Mouse (Mus musculus): ENCODE data around the gene Msantd2.

The Msantd2 gene

DNA sequence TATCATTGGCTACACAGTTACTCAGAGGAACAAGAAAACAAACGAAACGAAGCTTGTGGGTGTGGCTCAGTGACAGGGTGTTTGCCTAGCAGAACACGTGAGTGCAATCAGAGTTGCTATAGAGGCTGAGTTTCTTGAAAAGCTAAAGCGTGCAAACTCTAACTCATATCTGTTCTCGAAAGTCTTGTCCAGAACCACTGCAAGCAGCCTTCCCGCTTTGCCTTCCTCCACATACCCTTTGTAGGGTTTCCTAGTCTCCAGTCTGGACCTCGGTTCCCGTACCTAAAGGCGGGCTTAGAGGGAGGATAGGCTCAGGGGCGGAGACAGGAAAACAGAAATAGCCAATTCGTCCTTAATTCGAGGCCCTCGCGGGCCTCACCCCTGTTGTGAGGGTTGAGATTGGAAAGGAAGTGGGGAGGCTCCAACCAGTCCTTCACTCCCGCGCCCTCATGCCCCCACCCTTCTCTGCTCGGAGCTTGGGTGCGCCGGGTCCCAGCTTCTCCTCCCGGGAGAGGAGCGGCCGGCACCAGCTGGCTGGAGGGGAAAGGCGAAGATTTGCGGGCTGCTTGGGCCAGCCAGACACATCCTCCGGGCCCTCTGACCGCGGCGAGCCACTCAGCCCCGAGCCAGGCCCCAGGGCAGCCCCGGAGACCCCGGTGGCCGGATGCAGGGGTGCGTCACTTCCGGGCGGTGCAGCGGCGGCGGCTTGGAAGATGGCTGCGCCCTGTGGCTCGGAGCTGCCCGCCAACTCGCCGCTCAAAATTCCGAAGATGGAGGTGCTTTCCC lies at the start of gene Msantd2:
Gene Msantd2 (plus strand): TSS at position 709 of the 786 bp plus-strand sequence.
- DNase-seq, result peak; percentile 96

GRCm38 (mm10) chr9:37452401-37452800 lies 36.7 kb upstream of the Msantd2 start:
- DNase-seq, result no peak

DNA sequence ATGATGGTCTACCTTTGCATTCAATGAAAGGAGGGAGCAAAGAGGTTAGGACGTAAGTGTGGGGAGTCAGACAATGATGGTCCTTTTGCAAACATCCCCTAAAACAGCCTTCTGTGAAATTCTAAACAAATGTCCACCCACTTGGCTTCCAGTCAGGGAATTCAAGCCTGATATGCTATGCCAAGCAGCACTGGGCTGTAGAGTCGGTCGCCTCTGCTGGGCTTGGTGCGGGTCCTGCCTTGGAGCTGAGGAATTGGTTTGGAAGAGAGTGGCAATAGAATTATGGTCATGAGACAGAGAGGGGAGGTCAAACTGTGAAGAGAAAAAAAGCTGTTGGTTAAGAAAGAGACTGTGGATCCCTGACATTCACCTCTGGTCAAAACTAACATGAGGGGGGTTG lies 35.8 kb upstream of the Msantd2 start:
- no peak for DNase-seq

DNA sequence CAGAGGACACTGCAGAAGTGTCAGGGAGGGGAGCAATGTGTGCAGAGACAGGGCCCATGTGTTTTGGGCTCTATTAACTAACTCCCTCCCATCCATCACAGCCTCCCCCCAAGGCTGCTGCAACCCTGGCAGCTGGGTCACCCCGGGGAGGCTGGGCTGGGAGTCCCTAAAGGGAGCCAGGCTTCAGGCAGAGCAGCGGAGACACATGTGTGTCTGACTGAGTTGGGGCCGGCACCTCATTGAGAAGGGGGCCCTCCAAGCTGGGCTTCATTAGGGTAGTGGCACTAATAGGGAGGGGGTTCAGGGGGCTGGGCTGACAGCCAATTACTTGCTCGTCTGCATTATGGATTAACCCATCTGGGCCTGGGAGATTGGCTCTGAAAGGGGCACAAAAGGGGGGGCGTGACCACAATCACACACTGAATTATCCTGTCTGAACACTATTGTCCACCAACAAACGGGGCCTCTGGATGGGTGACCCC lies 35.1 kb upstream of the Msantd2 start:
- no peak for DNase-seq

GRCm38 (mm10) chr9:37454991-37455390 lies 34.1 kb upstream of the Msantd2 start:
- no peak for DNase-seq

- DNase-seq, result no peak
Observed at GRCm38 (mm10) chr9:37455868-37456267, 33.3 kb upstream of the Msantd2 start.

DNA sequence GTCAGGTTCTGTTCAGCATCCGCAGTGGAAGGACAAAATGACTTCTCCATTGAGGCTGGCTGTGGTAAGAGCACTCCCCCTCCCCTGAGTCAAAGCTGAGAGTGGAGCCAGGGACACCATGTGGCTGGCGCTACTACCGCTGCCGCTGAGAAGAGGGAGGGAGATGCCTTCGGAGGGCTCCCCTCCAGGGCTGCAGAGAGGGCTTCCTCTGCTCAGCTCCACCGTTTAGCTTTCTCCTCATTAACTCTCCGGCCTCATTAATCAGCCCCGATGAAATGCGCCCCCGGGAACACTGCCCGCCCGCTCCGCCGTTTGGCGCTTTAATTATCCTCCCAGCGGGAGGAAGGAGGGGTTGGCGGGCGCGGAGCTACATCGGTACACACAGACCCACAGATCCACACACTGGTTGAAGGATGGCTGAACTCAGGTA lies 32.6 kb upstream of the Msantd2 start:
- DNase-seq, result peak; percentile 44

DNA sequence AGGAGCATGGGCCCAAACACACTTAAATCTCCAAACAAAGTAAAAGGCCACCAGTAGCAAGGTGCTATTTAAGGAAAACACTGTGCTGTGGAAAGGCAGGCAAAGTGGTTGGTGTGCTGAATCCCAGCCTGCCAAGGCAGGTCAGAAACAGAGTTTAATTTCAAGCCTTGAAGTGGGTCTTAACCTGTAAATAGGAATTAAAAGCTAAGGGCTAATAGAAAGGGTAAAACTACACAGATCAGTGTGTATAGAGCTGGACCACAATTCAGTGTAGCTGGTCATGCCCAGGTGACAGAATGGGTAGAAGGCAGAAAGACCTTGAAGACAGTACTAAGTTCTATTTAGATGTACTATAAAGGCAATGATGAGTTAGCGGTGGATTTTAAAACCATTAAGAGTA lies 32.0 kb upstream of the Msantd2 start:
- DNase-seq, result no peak

DNA sequence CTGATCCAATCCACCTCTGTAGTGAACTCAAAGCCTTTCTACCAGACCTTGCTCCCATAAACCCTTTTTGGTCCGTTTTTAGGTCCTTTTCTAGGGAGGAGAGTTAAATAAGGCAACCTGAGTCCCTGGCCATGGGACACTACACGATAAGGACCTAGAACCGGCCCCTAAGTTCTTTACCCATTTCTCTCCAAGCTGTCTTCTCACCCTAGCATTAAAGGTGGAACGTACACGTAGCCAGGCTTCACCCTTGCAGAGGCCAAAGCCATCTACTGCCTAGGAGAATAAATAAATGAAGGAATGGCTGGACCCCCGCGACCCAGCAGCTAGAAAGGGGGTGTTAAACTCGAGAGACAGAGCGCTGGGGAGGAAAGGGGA lies 29.5 kb upstream of the Msantd2 start:
- DNase-seq, result no peak

GRCm38 (mm10) chr9:37460043-37460960 lies 28.8 kb upstream of the Msantd2 start:
- peak; percentile 56 for DNase-seq

DNA sequence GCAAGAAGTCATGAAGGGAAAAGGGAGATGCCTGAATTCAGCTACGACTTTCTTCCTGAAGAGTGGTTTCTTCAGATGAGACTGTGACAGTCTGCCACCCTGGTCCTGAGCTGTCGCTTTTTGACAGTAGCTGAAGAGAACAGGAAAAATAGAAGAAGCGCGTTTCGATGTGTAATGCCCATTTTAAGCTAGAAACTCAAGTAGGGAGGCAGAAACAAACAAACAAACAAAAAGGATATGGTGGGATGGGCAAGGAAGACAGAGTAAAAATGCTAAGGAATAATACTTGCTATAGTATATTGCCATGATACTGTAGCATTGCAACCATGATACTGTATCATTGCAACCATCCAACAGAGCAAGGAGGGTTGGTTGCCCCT lies 28.2 kb upstream of the Msantd2 start:
- no peak for DNase-seq

DNA sequence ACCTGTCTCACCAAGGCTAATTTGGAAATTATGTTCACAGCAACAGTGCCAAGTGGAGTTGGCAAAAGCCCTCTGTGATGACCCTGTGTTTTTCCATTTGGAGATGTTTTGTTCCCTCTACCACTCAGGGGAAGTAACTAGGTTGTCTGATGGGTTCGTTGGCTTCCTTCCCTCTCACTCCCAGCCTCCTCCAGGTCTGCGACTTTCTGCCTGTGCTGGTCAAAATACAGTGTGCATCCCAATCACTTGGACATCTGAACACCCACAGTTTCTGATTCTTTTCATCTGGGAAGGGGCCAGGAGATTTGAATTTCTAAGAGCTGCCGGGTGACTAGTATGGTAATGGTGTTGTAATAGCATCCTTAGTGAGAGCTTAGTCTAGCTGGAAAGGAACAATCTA lies 27.5 kb upstream of the Msantd2 start:
- no peak for DNase-seq

DNA sequence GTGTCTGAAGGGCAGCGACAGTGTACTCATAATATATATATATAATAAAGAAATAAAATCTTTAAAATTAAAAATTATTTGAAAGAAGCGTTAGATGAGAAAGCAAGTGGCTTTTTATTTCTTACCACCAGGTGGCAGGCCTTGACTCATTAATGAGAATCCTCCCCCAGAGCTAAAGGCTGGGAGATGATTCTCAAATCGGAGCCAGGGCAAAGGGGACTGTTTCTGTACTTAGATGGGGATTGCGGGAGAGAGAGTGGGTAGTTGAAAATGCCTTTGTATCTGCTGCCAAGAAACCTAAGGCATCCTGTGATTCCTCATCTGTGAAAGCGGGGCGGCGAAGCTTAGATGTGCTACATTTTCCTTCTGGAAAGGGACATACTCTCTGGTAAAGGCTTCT lies 26.4 kb upstream of the Msantd2 start:
- peak; percentile 74 for DNase-seq

- peak; percentile 7 for DNase-seq
Observed at GRCm38 (mm10) chr9:37473611-37474125, 15.5 kb upstream of the Msantd2 start.

- no peak for DNase-seq
Observed at GRCm38 (mm10) chr9:37474923-37475322, 14.2 kb upstream of the Msantd2 start.

DNA sequence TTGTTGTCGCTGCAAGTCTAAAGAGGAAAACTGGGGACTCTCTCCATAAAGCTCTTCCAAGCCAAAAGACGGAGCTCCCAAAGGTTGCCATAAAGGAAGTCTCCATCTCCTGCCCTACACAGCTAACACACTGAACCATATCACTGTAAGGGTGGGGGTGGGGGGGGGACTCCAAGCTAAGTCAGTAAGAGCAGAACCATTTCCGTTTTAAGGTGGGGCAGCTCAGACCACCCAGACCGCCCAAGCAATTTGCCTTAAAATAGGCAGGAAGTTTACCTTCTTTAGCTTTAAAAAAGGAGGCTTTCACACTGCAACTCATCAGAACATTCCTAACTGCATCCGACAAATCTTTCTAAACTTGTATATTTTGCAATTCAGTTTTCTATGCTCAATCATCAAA lies 4.0 kb upstream of the Msantd2 start:
- DNase-seq, result no peak

DNA sequence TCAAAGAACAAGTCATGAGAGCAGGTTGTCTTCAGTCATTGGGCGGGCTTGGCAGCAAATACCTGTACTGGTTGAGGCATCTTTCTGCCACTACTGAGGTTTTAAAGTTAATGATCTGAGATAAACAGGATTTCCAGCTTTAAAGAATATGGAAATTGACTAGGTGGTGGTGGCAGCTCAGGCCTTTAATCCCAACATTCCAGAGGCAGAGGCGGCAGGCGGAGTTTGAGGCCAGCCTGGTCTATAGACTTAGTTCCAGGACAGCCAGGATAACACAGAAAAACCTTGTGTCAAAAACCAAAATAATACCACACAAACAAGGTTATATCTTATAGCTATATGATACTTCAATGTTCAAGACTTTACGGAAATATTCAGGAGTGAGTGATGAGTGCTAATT lies 1.1 kb upstream of the Msantd2 start:
- DNase-seq, result no peak

GRCm38 (mm10) chr9:37489446-37490120 lies 464 bp downstream of the Msantd2 start:
- peak; percentile 71 for DNase-seq

DNA sequence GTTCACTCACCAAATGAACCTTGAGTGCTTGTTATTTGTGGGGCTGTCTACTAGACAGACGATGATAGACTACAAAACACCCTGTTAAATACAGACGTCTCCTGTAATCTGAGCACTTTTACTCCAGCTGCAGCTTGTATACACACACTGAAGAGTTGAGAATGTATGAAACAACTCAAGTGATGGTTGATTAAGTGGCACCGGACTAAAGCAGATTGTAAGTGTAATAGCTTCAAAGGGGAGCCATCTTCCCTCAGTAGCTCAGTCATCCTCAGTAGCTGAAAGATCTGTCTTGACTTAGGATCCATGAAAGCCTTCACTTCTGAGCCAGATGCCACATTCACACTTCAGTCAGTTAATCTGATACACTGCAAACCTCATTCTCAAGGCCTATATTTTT lies 6.6 kb downstream of the Msantd2 start:
- DNase-seq, result no peak

GRCm38 (mm10) chr9:37496325-37496724 lies 7.2 kb downstream of the Msantd2 start:
- no peak for DNase-seq

DNA sequence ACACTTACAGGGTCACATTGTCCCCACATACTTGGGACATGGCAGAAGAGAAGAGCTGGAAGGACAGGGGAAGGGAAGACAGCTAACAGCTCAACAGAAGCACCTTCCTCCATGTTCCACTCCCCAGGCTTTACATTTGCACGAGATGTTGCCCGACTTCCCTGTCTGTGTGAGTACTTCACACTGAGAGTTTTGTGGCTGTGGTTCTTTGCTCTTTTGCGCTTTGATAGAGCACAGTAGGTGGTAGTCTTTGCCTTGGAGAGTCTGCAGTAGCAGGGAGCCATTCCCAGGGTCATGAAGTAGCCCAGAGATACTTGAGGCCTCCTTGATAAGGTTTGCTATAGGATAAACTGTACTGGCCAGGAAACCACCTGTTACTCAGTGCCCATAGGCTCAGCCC lies 11.1 kb downstream of the Msantd2 start:
- no peak for DNase-seq

GRCm38 (mm10) chr9:37501170-37501569 lies 12.1 kb downstream of the Msantd2 start:
- no peak for DNase-seq

DNA sequence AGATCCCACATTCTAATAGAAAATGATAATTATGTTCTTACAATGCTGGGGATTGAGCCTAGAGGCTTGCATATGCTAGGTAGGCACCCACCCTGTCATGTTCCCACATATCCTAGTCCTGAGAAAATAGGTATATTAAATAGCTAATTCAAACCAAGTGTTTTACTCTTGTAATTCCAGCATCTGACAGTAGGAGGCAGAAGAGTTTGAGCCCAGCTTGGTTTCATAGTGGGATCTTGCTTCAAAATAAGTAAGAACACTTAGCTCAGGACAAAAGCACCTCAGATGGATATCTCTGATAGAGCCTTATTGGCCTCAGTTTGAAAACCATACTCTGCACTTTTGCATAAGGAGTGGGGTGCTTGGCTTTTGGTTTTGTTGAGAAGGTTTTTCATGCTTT lies 15.2 kb downstream of the Msantd2 start:
- DNase-seq, result no peak

Data from kidney, postnatal 10 days (tissue).